Mouse (Mus musculus) frontal cortex, adult 2 months (tissue): ENCODE measurements at regions not wholly inside any gene's neighbourhood (a gene's known extent, or its start where the extent isn't known, plus 50 kb on each side); places are given as distances from the start of the nearest gene placed in this dataset.

Experiments
- DNase-seq, 2 experiments: peaks; one replicate each; pipeline ENCODE4 v3.0.0; 2022; ENCODE audit warnings: low spot score in 1 of 2; ENCODE audit errors: extremely low spot score in 1 of 2

DNA sequence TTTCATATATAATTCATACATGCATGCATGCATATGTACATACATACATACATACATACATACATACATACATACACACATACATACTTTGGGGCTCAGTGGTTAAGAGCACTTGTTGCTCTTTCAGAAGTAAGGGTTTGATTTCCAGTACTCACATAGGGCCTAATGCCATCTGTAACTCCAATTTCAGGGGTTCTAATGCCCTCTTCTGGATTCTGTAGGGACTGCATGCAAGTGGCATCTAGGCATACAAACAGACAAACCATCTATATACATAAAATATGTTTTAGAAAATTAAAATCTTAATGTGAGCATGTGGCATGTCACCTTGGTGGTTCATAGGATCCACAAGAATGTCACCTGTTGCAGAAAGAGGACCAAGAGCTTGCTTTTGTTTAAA lies 426.7 kb upstream of the Mki67 start:
- no peak for DNase-seq

DNA sequence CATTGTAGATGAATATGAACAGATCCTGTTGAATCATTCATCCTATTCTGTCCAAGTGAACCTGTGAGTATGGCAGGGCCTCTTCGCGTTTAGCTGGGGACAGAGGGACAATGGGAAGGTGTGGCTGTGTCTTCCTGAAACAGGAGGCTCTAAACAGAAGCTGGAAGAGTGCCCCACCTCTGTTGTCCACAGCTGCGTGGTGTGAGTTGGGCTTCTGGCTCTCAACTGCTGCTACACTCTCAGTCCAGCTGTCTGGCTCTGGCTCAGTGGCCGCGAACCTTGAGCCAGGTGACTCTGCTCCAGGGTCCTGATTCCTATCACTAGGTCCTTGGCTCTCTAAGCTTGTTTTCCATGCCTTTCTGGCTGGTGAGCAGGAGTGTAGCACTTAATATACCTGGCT lies 434.0 kb upstream of the Mki67 start:
- no peak for DNase-seq

DNA sequence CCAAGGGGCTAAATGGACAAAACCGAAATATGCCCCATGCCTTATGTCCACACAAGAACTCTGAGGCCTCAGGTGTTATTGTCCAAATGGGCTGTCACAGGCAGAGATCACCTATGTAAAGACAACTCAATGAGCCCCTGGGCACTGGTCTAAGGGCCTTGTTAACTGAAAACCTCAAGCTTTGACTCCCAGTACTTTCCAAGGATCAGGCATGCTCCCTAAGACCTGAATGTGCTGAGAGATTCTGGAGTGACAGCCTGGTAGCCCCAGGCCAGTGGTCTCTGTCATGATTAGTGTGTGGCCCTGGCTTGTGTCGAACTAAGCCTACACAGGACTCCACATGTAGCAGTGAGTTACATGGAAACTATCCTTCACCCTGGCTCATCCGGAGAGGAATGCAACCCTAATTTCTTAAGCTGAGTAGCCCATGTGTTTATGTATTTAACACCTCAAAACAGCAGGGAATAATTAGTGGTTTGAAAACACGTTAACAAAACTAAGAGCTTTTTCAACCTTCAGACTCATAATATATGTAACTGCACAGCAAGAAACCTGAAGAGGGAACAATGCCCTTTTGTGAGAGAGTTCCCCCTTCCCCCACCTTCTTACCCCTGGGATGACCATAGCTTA lies 435.3 kb upstream of the Mki67 start:
- no peak for DNase-seq

DNA sequence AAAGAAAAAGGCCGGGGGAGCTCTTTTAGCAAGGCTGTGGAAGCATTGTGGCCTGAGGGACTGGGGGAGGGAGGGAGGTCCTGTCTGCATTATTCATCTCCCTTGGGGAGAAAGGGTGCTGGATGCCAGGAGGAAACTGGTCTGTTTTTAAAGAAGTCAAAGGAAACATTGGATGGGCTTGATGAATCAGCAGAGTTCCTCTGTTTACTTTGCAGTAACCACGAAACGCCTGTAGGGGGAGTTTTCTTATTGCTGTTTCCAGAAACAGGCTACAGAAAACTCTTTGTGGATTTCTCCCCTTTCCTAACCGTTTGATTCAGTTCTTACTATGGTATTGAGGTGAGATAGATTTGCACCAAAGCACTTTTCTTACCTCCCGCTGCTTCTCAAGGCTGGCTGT lies 436.3 kb upstream of the Mki67 start:
- peak; percentile 33 to 82 for DNase-seq

DNA sequence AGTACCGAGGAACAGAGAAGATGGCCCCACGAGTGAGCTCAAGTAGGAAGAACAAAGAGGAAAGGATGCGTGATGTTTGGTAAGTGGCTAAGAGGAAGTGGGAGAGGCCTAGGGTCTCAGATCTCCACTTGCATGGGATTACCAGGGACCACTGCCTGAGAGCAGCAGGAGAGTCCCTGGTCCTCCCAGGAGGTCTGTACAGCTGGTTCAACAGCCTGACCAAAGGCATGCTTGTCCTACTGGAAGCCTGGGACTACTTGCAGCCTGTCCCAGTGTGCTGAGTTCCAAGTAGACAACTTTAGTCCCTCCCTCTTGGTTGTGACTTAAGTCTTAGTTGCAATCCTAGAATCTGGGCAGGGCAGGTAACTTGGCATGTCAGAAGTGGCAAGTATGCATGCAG lies 437.5 kb upstream of the Mki67 start:
- DNase-seq, result no peak

DNA sequence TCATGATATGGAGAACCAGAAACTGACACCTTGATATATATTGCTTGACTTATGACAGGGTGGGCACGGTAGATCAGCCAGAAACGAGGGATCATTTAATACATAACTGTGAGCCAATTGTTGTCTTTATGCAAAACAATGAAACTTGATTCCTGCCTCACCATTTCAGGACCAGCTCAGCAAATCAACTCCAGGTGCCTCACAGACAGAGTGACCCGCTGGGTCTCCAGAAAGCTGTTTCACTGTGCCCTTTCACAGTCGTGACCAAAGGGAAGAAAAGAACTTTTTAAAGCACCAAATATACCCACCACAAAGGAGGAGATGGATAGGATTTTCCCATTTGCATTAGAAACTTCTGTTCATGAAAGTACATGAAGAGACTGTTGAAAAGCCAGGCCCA lies 443.0 kb upstream of the Mki67 start:
- no peak for DNase-seq

DNA sequence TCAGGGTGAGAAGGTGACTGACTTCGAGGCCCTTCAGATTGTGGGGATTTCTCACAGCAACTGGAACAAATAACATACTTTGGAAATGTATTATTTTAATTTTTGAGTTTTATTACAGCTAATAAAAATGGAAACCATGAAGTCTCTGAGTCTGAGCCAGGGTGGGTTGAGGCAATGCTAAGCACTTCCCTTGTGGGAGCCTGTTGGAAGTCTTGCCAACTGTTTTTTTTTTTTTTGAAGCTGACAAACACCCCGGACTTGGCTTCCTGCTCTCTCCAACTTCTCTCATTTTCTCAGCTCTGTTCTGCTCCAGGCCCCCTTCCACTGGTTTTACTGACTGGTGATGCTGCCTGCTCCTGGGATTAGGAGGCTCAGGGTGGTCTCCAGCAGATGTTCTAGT lies 445.4 kb upstream of the Mki67 start:
- no peak for DNase-seq

DNA sequence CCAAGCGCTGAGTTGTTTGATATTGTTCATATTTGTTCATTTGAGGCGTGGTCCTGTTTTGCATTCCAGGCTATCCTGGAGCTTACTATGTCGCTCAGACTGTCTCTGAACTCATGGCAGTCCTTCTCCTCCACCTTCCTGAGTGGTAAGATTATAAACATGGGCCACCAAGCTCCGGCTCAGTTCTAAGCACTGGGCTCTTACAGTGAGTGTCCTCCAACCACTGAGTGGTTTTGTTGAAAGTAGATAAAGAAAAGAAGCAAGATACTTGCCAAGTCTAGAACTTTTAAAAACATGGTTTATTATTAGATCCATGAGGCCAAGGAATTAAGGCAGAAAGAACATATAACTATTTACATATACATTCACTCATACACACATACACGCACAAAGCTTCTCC lies 448.7 kb upstream of the Mki67 start:
- no peak for DNase-seq

DNA sequence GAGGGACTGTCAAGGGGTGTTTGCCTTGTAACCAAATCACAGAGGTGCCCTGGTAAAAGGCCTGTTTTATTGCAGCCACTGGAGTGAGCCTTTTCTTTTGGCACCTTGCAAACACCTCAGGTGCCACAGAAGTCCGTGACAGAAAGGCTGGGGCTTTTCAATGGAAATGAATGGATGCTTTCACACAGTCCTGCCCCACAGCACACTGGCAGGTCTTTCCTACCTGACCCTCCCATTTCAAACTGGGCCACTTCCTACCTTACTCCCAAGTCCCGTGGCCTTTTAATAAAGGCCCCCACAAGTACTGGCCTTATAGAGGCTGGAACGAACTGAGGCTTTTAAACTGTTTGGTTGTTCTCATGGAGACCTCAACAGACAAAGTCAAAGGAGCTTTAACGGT lies 453.1 kb upstream of the Mki67 start:
- no peak for DNase-seq

DNA sequence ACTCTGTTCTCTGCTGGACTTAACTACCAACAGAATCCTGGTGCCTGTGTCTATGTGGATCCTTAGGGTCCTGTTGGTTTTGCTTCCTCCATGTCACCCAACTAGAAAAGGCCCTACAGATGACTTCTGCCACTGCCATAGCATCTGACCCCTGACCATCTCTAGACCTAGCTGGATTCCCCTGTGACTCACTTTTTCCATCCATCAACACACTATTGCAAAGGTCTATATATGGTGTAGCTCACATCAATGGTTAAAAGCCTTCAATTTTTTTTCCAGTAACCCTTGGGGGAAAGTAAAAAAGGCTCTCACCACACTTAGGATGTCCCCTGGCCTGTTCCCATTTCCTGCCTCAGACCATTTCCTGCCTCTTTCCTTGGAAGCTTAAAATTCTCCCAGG lies 460.2 kb upstream of the Mki67 start:
- no peak for DNase-seq

DNA sequence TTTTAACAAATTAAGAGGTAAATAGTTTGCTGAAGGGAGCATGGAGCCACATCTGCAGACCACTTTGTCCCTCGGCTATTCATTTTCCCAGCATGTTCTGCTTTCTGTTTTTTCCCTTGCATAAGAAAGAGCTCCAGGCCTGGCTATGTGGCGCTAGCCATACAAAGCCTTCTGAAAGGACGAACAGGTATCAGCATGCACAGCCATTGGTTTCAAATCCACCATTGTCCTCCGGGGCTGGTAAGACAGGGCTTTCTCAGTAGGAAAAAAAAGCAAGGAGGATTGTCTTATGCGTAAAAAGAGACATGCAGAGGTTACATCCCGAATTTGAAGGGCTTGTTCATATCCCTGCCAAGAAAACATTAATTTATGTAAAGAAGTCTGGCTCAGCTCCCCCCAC lies 464.8 kb upstream of the Mki67 start:
- no peak for DNase-seq

DNA sequence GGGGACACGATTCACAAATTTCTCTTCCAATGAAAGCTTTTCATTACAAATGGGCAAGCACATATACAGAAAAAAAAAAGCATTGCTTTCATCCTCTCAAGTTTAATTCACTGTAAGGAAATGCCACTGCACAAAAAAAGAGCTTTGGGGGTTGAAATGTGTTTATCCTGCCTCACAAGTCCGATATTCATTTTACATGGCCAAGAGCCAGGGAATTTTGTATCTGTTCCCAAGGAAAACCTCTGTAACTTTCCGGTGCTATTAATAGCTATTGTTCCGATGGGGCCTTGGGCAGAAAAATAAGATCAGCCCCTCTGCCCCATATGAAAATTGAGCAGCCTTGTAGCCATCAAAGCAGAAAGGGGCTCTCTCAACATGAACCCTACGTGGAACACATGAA lies 465.9 kb upstream of the Mki67 start:
- no peak for DNase-seq

DNA sequence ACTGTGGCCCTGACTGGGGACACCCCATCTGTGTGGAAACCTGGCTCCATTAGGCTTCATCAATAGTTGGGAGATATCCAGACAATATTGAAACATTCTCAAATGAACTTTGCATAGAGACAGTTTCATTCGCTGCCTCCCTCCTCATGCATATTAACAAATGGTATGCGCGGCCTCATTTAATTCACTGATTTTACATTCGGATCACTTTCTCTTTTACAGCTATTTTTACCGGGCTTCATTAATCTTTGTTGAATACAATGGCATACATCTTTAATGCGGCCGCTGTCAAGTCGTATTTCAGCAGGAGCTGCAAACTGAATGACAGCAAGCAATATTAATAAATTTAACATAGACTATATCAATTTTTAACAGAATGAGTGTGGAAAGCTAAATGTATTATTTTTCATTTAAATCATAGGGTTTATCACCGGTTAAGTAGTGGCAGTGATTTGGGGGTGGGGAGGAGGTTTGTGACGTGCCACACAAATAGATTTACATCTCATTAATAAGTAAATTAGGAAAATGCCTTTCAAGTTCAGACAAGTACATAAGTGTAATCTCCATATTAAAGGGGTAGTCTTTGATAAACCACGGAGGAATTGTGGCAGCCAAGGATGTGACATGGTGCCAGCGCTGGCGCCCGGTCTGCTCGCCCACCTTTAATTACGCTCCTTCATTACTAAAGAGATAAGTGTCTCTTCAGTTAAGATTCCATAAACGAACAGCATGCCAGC lies 480.4 kb upstream of the Mki67 start:
- no peak for DNase-seq

DNA sequence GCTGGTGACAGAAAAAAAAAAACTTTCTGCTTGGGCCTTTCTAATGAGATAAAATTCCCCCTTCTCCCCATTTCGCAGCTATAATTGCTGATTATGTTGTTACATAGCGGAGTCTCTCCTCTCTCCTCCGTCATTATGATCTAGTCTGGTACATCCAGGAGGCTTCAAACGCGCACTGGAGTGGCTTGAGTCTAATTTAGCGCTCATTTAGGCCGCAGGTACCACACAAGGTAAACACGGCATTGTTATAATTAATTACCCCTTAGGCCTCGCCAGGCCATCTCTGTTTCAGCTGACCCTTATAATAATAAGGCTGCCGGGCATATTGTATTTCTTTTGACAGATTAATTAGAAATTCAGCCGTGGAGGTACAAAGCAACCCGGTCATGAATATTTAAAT lies 492.7 kb upstream of the Mki67 start:
- no peak for DNase-seq

DNA sequence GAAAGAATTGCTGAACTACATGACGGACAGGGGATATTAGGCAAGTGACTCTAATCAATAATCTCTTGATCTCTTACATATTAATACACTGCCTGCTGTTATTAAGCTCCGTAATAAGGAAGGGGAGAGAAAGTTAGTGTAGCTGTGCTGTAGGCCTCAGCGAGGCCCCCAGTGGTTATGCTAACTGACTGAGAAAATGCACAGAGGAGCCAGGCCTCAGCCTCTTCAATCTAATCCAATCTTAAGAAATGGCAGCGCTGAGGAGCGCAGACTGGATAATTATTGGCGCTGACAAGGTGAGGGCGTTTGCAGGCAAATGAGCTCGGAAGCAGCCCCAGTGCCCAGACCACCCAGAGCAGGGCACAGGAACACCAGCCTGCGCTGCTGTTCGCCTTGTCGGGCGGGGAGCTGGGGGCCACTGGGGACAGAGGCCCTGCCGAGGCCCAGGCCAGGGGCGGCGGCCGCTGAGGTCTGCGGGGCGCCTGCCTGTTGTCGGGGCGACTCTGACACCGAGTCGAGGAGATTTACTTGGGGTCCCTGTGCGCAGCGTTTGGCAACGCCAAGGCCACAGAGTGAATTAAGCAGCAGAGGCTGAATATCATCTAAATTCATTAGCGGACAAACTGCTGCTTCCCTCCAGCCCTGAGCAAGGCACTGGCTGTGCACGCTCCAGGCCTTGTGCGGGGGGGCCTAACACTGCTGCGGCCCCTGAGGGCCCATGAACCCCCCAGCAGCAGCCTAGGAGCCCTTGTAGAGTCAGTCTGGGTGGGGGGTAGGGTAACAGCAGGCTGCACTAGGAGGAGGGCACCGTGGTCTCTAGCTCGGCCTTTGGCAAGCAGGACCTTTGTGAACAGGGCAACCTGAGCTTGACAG lies 493.4 kb upstream of the Mki67 start:
- no peak for DNase-seq

DNA sequence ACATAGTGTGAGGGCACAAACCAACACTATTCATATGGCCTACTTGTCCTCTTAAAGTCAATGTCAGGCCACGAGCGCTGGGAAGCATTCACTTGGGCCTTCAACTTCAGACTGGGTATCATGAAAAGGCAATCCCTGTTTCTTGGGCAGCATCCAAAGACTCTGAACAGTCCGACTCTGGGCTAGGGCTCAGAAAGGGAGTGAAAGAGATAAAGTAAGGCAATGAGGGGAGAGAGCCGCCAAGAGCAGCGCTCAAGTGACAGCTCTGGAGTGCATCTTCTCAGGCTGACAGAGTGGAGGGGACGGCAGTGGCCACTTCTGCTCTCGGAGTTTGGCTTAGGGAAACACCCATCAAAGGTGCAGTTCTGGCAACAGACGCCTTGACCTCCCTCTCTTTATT lies 496.3 kb upstream of the Mki67 start:
- no peak for DNase-seq

DNA sequence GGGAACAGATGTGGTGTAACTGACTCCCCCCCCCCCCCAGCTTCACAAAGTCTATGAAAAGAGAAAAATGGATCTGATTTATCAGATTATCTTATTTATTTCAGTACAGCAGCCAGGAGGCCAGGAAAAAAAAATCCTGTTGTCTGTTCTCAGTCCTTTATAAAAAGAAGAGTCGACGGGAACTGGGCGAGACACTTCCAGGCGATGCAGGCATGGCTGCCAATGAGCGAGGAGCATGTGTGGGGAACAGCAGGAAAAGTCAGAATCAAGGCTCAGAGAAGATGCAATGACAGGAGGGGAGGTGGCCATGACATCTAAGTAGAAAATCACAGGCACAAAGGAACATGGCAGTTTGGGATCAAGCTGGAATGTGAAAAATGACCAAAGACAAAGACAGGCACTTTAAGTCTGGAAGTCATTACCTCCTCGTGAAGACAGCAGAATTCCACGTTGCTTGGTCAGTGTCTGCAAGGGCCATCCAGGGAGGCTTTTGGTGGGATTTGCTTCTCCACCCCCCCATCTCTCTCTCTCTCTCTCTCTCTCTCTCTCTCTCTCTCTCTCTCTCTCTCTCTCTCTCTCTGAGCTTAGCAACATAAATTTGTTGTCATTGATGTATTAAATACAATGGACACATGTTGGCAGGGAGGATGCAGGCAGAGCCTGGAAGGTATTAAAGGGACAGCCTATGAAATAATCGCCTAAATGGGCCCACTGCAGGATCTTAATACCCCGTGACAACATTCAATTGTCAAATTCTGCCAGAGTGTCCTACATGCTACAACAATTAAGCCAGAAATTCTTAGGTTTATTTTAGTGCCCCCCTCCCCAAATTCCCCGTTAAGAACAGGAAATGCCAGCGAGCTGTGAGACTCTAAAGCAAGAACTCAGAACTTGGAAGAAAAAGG lies 497.1 kb upstream of the Mki67 start:
- no peak for DNase-seq

DNA sequence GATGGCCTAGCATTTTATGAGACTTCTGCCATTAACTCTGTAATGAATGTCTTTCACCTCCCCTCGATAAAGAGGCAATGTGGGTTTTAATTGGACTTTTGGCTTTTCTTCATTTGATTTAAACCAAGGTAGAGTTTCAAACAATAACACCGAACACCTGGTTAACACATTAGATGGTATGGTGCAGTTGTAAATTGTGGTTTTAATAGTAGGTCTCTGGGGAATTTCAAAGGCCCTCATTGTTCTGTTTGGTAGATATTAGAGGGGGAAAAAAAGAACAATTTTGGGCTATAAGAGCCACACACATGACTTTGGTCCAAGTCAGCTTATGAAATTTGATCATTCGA lies 497.8 kb upstream of the Mki67 start:
- DNase-seq, result no peak

DNA sequence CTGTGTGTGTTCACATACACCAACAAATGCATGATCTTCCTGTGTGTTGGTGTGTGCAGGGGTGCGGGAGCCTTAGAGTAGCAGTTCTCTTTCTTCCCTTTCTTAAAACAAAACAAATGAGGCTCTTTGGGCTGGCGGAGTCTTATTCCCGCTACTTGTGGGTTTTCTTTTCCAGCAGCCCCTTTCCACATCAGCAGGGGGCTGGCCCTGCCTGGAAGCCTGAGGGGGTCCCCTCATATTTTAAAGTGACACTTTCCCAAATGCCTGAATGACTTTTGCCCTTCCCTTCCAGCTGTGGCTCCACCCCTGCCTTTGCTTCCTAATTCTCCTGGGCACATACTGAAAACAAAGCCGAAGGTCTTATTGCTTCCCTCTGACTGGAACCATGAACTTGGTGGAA lies 498.3 kb upstream of the Mki67 start:
- DNase-seq, result no peak

DNA sequence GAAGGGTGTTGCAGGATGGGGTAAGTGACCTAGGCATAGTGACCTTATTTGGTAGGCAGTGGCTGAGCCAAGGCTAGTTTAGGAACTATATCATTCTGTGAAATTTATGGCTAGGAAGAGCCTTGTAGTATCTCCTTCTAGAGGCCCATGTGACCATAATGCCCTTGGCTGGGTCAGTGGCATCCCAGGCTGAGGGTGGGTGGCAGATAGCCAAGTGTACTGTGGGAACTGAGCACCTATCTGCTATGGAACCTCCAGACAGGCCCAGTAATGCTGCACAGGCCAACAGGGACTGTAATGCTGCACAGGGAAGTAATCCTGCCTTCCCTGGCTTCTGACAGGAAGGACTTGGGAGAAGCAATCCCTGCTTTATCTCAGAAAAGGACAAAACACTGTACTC lies 500.6 kb upstream of the Mki67 start:
- no peak for DNase-seq
